ENCODE assay signal across 12 mouse cellular contexts in the genomic region with DNA sequence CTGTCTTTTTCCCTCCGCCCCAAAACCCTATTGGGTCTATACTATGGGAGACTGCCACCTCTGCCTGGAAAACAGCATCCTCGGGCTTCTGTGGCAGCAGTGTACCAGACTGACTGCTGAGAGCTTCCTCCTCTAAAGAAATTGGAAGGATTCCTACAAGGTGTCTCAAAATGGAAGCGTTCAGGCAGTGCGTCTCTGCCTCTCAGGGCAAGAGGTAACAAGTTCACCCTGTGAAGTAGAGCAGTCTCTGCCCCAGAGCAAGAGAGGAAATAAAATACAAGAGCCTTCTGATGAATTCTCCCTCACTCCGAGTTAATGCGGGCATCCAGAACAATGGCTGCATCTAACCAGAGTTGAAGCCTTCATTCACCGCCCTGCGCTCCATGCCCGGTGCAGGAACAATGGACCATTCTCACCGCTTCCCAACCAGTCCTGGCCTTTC.
DNase-seq lines count a peak whose midpoint lies in the region; ATAC-seq and TF ChIP-seq lines count a peak whose summit lies in the region.
"Had no signal": no experiment of that assay in that cellular context is flagged by ENCODE, and none has a peak within 500 bp of the region (broad histone marks: within the 10 kb centered on the region; RNA-seq: fewer than 3 reads in every experiment).

No protein-coding gene starts in this region.

- H3K36me3 ChIP-seq in kidney, embryonic 15.5 days, result no peaks in the 10 kb centered on the region
- H3K36me3 ChIP-seq in forebrain, embryonic 11.5 days (ENCODE audit: control insufficient read depth, insufficient read depth, low read length), result no peaks in the 10 kb centered on the region
- no peaks in the 10 kb centered on the region for H3K36me3 ChIP-seq in hindbrain, embryonic 16.5 days (ENCODE audit: control insufficient read depth, insufficient read depth, low read length)
- no peaks in the 10 kb centered on the region for H3K36me3 ChIP-seq in neural tube, embryonic 12.5 days
- H3K36me3 ChIP-seq: limb, embryonic 15.5 days had no signal

- WGBS in kidney, embryonic 15.5 days, result 53% methylated on average over 10 of the region's 10 CpGs
- WGBS in forebrain, embryonic 11.5 days, result 5% methylated on average over 10 of the region's 10 CpGs
- WGBS in hindbrain, embryonic 16.5 days, result 10% methylated on average over 10 of the region's 10 CpGs
- 20% methylated on average over 10 of the region's 10 CpGs for WGBS in neural tube, embryonic 12.5 days

- no peak overlapping the region for H3K9ac ChIP-seq in kidney, embryonic 15.5 days
- peak overlapping the region; percentile 53 for H3K9ac ChIP-seq in forebrain, embryonic 11.5 days (ENCODE audit: low read length)
- H3K9ac ChIP-seq in hindbrain, embryonic 16.5 days (ENCODE audit: low read depth, low read length), result peak overlapping the region; percentile 52; the same call in 1 of the 2 replicates
- no peak overlapping the region for H3K9ac ChIP-seq in neural tube, embryonic 12.5 days
- H3K9ac ChIP-seq: limb, embryonic 15.5 days had no signal

- H3K4me3 ChIP-seq in kidney, embryonic 15.5 days (replicated peaks), result no peak overlapping the region
- peak overlapping the region; percentile 16 for H3K4me3 ChIP-seq in forebrain, embryonic 11.5 days (ENCODE audit: low read depth, low read length)
- peak overlapping the region; percentile 24 for H3K4me3 ChIP-seq in hindbrain, embryonic 16.5 days (ENCODE audit: low read length)
- H3K4me3 ChIP-seq in neural tube, embryonic 12.5 days, result peak overlapping the region; percentile 11; the same call in 1 of the 2 replicates
- no peak overlapping the region for H3K4me3 ChIP-seq in left cerebral cortex, adult 2 months
- H3K4me3 ChIP-seq: limb, embryonic 15.5 days had no signal

- H3K27ac ChIP-seq in kidney, embryonic 15.5 days, result no peak overlapping the region
- no peak overlapping the region for H3K27ac ChIP-seq in forebrain, embryonic 11.5 days (ENCODE audit: low read depth, low read length)
- no peak overlapping the region for H3K27ac ChIP-seq in hindbrain, embryonic 16.5 days (ENCODE audit: low read depth, low read length)
- H3K27ac ChIP-seq in neural tube, embryonic 12.5 days, result no peak overlapping the region
- H3K27ac ChIP-seq in left cerebral cortex, adult 2 months, result no peak overlapping the region
- H3K27ac ChIP-seq: limb, embryonic 15.5 days had no signal

- no peak for ATAC-seq in kidney, embryonic 15.5 days (replicated peaks; ENCODE audit: low FRiP score)
- ATAC-seq in forebrain, embryonic 11.5 days (replicated peaks; ENCODE audit: low FRiP score), result peak; percentile 53
- peak; percentile 73 for ATAC-seq in hindbrain, embryonic 16.5 days
- peak; percentile 70 for ATAC-seq in neural tube, embryonic 12.5 days (ENCODE audit: low FRiP score, low read depth)
- ATAC-seq: activated CD4-positive, CD25-positive, alpha-beta regulatory T cell, adult 4 months had no signal

- H3K9me3 ChIP-seq in kidney, embryonic 15.5 days (replicated peaks), result no peaks in the 10 kb centered on the region
- no peaks in the 10 kb centered on the region for H3K9me3 ChIP-seq in forebrain, embryonic 11.5 days (ENCODE audit: control insufficient read depth, low read length)
- no peaks in the 10 kb centered on the region for H3K9me3 ChIP-seq in hindbrain, embryonic 16.5 days (ENCODE audit: control insufficient read depth, low read length)
- no peaks in the 10 kb centered on the region for H3K9me3 ChIP-seq in neural tube, embryonic 12.5 days
- H3K9me3 ChIP-seq: limb, embryonic 15.5 days had no signal

- TF ChIP-seq CTCF in left cerebral cortex, adult 2 months (IDR thresholded peaks at IDR 0.05), result no peak

- 0 out of 2 replicates have a peak, but pooled peaks cover 7% of the 10 kb centered on the region for H3K27me3 ChIP-seq in kidney, embryonic 15.5 days
- peaks cover 8% of the 10 kb centered on the region; the same call in 1 of the 2 replicates for H3K27me3 ChIP-seq in forebrain, embryonic 11.5 days (ENCODE audit: control insufficient read depth, insufficient read depth, low read length)
- peaks cover 7% of the 10 kb centered on the region for H3K27me3 ChIP-seq in hindbrain, embryonic 16.5 days (replicated peaks; ENCODE audit: control insufficient read depth, insufficient read depth, low read length)
- H3K27me3 ChIP-seq in neural tube, embryonic 12.5 days (replicated peaks), result no peaks in the 10 kb centered on the region
- H3K27me3 ChIP-seq: limb, embryonic 15.5 days had no signal

- H3K4me2 ChIP-seq in kidney, embryonic 15.5 days, result peak overlapping the region; percentile 30; the same call in 1 of the 2 replicates
- peak overlapping the region; percentile 51 for H3K4me2 ChIP-seq in forebrain, embryonic 11.5 days (ENCODE audit: low read depth, low read length, severe bottlenecking)
- H3K4me2 ChIP-seq in hindbrain, embryonic 16.5 days (ENCODE audit: low read length), result peak overlapping the region; percentile 59
- H3K4me2 ChIP-seq in neural tube, embryonic 12.5 days (replicated peaks), result peak overlapping the region; percentile 56
- H3K4me2 ChIP-seq: limb, embryonic 15.5 days had no signal

- DNase-seq in kidney, postnatal 36 days, result no peak
- peak; percentile 64 for DNase-seq in forebrain, embryonic 11.5 days (ENCODE audit: low spot score)
- no peak for DNase-seq in cerebellum, adult 8-10 months
- DNase-seq in heart, adult 11 months, result no peak
- DNase-seq in left cerebral cortex, adult 2 months (ENCODE audit: extremely low spot score in 1 of 2, low spot score in 2 of 2), result no peak
- DNase-seq: gastrocnemius, postnatal 10 days; kidney, adult 18-20 months had no signal

- H3K4me1 ChIP-seq in kidney, embryonic 15.5 days, result peaks cover 4% of the 10 kb centered on the region; the same call in 1 of the 2 replicates
- H3K4me1 ChIP-seq in forebrain, embryonic 11.5 days (replicated peaks; ENCODE audit: control insufficient read depth, insufficient read depth, low read length), result peaks cover 5% of the 10 kb centered on the region; the same call in 1 of the 2 replicates
- peaks cover 5% of the 10 kb centered on the region for H3K4me1 ChIP-seq in hindbrain, embryonic 16.5 days (ENCODE audit: control insufficient read depth, insufficient read depth, low read depth, low read length)
- peaks cover 5% of the 10 kb centered on the region for H3K4me1 ChIP-seq in neural tube, embryonic 12.5 days

- intact Hi-C loops in left cerebral cortex, adult 2 months (cut with DNase I), result loop anchor here (10.0 kb wide), 1 partner anchor 1581 kb away; no protein-coding TSS in a partner anchor

Comparison
In these comparisons a context has a peak if more than half of its experiments do, and no peak if none do; other contexts are left out.
1. H3K4me3 ChIP-seq: peak in forebrain, embryonic 11.5 days (single experiment), hindbrain, embryonic 16.5 days (single experiment) and neural tube, embryonic 12.5 days (single experiment); none in kidney, embryonic 15.5 days (single experiment) and left cerebral cortex, adult 2 months (single experiment).
2. H3K9ac ChIP-seq: peak in forebrain, embryonic 11.5 days (single experiment) and hindbrain, embryonic 16.5 days (single experiment); none in kidney, embryonic 15.5 days (single experiment) and neural tube, embryonic 12.5 days (single experiment).
3. Peak in every context shown above with its lines, with median percentiles within 50 percentile points of each other: H3K4me2 ChIP-seq.